Mouse (Mus musculus) forebrain, embryonic 13.5 days (tissue): ENCODE results near the gene Pced1a. TPM values are rescaled to one million over a fixed set of nuclear protein-coding genes. Genes with fewer than 3 reads are reported as not detected.

Experiments used
- ATAC-seq: fragments of 200-750 bp; cut with Nextera tagmentation; 2 replicates; pipeline ENCODE4 v1.8.0; 2017
- H3K27ac ChIP-seq: fragments of 300-500 bp; sonication (generic); 2 replicates; pipeline ENCODE4 v1.5.1; 2015; ENCODE audit warnings: inconsistent platforms, mild to moderate bottlenecking, moderate library complexity
- H3K27me3 ChIP-seq: fragments of 300-500 bp; sonication (generic); 2 replicates; pipeline ENCODE4 v1.6.1; 2015; ENCODE audit warnings: mild to moderate bottlenecking, inconsistent platforms
- H3K36me3 ChIP-seq: fragments of 300-500 bp; sonication (generic); 2 replicates; pipeline ENCODE4 v1.6.1; 2015; ENCODE audit warnings: mild to moderate bottlenecking, inconsistent platforms; ENCODE audit not compliant: poor library complexity, severe bottlenecking
- H3K4me1 ChIP-seq: fragments of 300-500 bp; sonication (generic); 2 replicates; pipeline ENCODE4 v1.6.1; 2015; ENCODE audit warnings: inconsistent platforms
- H3K4me2 ChIP-seq: fragments of 300-500 bp; sonication (generic); 2 replicates; pipeline ENCODE4 v1.6.1; 2015; ENCODE audit warnings: inconsistent platforms, mild to moderate bottlenecking, moderate library complexity
- H3K4me3 ChIP-seq: fragments of 300-500 bp; sonication (generic); 2 replicates; pipeline ENCODE4 v1.5.1; 2015; ENCODE audit warnings: mild to moderate bottlenecking, inconsistent platforms
- H3K9ac ChIP-seq: fragments of 300-500 bp; sonication (generic); 2 replicates; pipeline ENCODE4 v1.6.1; 2015; ENCODE audit warnings: mild to moderate bottlenecking, inconsistent platforms
- H3K9me3 ChIP-seq: fragments of 300-500 bp; sonication (generic); replicated peaks from 2 replicates; pipeline ENCODE4 v1.6.1; 2016; ENCODE audit warnings: inconsistent platforms
- WGBS: fragments of 180-500 bp; shearing (Covaris S2); methylation state at CpG from one replicate; pipeline ENCODE4 v1.1.7; 2015; 5-methylcytosine and 5-hydroxymethylcytosine counted together
- polyA plus RNA-seq: library from polyadenylated mRNA; unstranded; fragments of >200 nt; fragmentation: Nextera tagmentation; extraction: Ambion mirVana; gene quantifications from 2 replicates; pipeline ENCODE4 v1.2.1, GENCODE M21; 2015

Gene Pced1a
- 9.0 and 10.2 TPM in 2 replicates for polyA plus RNA-seq

- Histone ChIP-seq H3K4me2 (peak within 1 kb of the TSS; percentile 85), H3K36me3 (0 out of 2 replicates have a peak, but pooled peaks cover 3% of the 10 kb centered on the region), H3K27ac (peak within 1 kb of the TSS; percentile 89), H3K4me3 (peak within 1 kb of the TSS; percentile 77), H3K9me3 (no peaks in the 10 kb centered on the region), H3K27me3 (no peaks in the 10 kb centered on the region), H3K9ac (peak within 1 kb of the TSS; percentile 88), H3K4me1 (peaks cover 40% of the 10 kb centered on the region)
- peak; percentile 95 for ATAC-seq
- under 1% methylated on average over 58 of the region's 58 CpGs for WGBS
These were observed at the start of gene Pced1a, which contains the start of gene Vps16 for GRCm38 (mm10) chr2:130424126-130424853. Pced1a (minus strand) TSS chr2:130424701. Vps16 (plus strand) TSS chr2:130424339.

- H3K4me1 ChIP-seq = peaks cover 43% of the 10 kb centered on the region
- H3K9ac ChIP-seq = no peak overlapping the region
- H3K27ac ChIP-seq = no peak overlapping the region
- peaks cover 5% of the 10 kb centered on the region for H3K36me3 ChIP-seq
- H3K4me2 ChIP-seq = no peak overlapping the region
- WGBS = 82% methylated on average over 8 of the region's 8 CpGs
- ATAC-seq = no peak
- no peaks in the 10 kb centered on the region for H3K27me3 ChIP-seq
- no peak overlapping the region for H3K4me3 ChIP-seq
- H3K9me3 ChIP-seq = no peaks in the 10 kb centered on the region; the same call in 1 of the 2 replicates
These were observed 48.5 kb upstream of the Pced1a start for GRCm38 (mm10) chr2:130472908-130473510.

- H3K27me3 ChIP-seq = no peaks in the 10 kb centered on the region
- H3K27ac ChIP-seq = peak overlapping the region; percentile 60
- ATAC-seq = no peak
- H3K9ac ChIP-seq = no peak overlapping the region
- H3K9me3 ChIP-seq = no peaks in the 10 kb centered on the region
- peak overlapping the region; percentile 40 for H3K4me2 ChIP-seq
- no peaks in the 10 kb centered on the region for H3K36me3 ChIP-seq
- peaks cover 35% of the 10 kb centered on the region for H3K4me1 ChIP-seq
- H3K4me3 ChIP-seq = no peak overlapping the region
- WGBS = 46% methylated on average over 2 of the region's 2 CpGs
These were observed 45.4 kb upstream of the Pced1a start for GRCm38 (mm10) chr2:130469935-130470334.

- no peak overlapping the region for H3K9ac ChIP-seq
- peak overlapping the region; percentile 60 for H3K27ac ChIP-seq
- WGBS = 3% methylated on average over 4 of the region's 4 CpGs
- H3K36me3 ChIP-seq = no peaks in the 10 kb centered on the region
- no peaks in the 10 kb centered on the region for H3K27me3 ChIP-seq
- H3K9me3 ChIP-seq = no peaks in the 10 kb centered on the region
- peaks cover 33% of the 10 kb centered on the region for H3K4me1 ChIP-seq
- no peak overlapping the region for H3K4me3 ChIP-seq
- peak overlapping the region; percentile 40 for H3K4me2 ChIP-seq
- ATAC-seq = peak; percentile 78
These were observed 44.9 kb upstream of the Pced1a start for GRCm38 (mm10) chr2:130469366-130469765.

- ATAC-seq = no peak
- H3K27ac ChIP-seq = no peak overlapping the region
- H3K9me3 ChIP-seq = no peaks in the 10 kb centered on the region
- H3K4me3 ChIP-seq = no peak overlapping the region
- no peaks in the 10 kb centered on the region for H3K27me3 ChIP-seq
- H3K36me3 ChIP-seq = no peaks in the 10 kb centered on the region
- H3K4me1 ChIP-seq = peaks cover 28% of the 10 kb centered on the region
- WGBS = 87% methylated on average over 1 of the region's 1 CpGs
- H3K4me2 ChIP-seq = no peak overlapping the region
- no peak overlapping the region for H3K9ac ChIP-seq
These were observed 41.9 kb upstream of the Pced1a start for GRCm38 (mm10) chr2:130466438-130466837.

- ATAC-seq = no peak
- Histone ChIP-seq H3K4me2 (no peak overlapping the region), H3K36me3 (no peaks in the 10 kb centered on the region), H3K9ac (no peak overlapping the region), H3K27me3 (no peaks in the 10 kb centered on the region), H3K9me3 (no peaks in the 10 kb centered on the region), H3K27ac (no peak overlapping the region), H3K4me1 (0 out of 2 replicates have a peak, but pooled peaks cover 7% of the 10 kb centered on the region), H3K4me3 (no peak overlapping the region)
- 73% methylated on average over 15 of the region's 15 CpGs for WGBS
These were observed 37.0 kb upstream of the Pced1a start for GRCm38 (mm10) chr2:130461287-130462071.

GRCm38 (mm10) chr2:130459576-130459975 is 35.1 kb upstream of the Pced1a start:
- Histone ChIP-seq H3K4me2 (no peak overlapping the region), H3K4me1 (peaks cover 21% of the 10 kb centered on the region), H3K9ac (no peak overlapping the region), H3K4me3 (no peak overlapping the region), H3K27ac (no peak overlapping the region), H3K27me3 (no peaks in the 10 kb centered on the region), H3K9me3 (no peaks in the 10 kb centered on the region), H3K36me3 (no peaks in the 10 kb centered on the region)
- no peak for ATAC-seq
- WGBS = 93% methylated on average over 3 of the region's 3 CpGs

- no peaks in the 10 kb centered on the region for H3K36me3 ChIP-seq
- no peak overlapping the region for H3K4me2 ChIP-seq
- peaks cover 32% of the 10 kb centered on the region for H3K4me1 ChIP-seq
- no peaks in the 10 kb centered on the region for H3K27me3 ChIP-seq
- 91% methylated on average over 3 of the region's 3 CpGs for WGBS
- no peaks in the 10 kb centered on the region for H3K9me3 ChIP-seq
- H3K4me3 ChIP-seq = no peak overlapping the region
- no peak overlapping the region for H3K27ac ChIP-seq
- H3K9ac ChIP-seq = no peak overlapping the region
- ATAC-seq = no peak
These were observed 33.4 kb upstream of the Pced1a start for GRCm38 (mm10) chr2:130457871-130458270.

- 72% methylated on average over 6 of the region's 6 CpGs for WGBS
- H3K9me3 ChIP-seq = no peaks in the 10 kb centered on the region
- peaks cover 47% of the 10 kb centered on the region for H3K4me1 ChIP-seq
- H3K27ac ChIP-seq = no peak overlapping the region
- H3K36me3 ChIP-seq = no peaks in the 10 kb centered on the region
- no peak overlapping the region for H3K9ac ChIP-seq
- H3K4me3 ChIP-seq = no peak overlapping the region
- ATAC-seq = no peak
- H3K27me3 ChIP-seq = no peaks in the 10 kb centered on the region
- no peak overlapping the region for H3K4me2 ChIP-seq
These were observed 30.4 kb upstream of the Pced1a start for GRCm38 (mm10) chr2:130454748-130455370.

GRCm38 (mm10) chr2:130453421-130453820 is 28.9 kb upstream of the Pced1a start:
- Histone ChIP-seq H3K9me3 (no peaks in the 10 kb centered on the region), H3K27ac (no peak overlapping the region), H3K4me3 (no peak overlapping the region), H3K9ac (no peak overlapping the region), H3K36me3 (no peaks in the 10 kb centered on the region), H3K4me2 (no peak overlapping the region), H3K27me3 (peaks cover 5% of the 10 kb centered on the region), H3K4me1 (peaks cover 55% of the 10 kb centered on the region)
- WGBS = 65% methylated on average over 6 of the region's 6 CpGs
- ATAC-seq = no peak

GRCm38 (mm10) chr2:130452266-130452665 is 27.8 kb upstream of the Pced1a start:
- peak overlapping the region; percentile 90; the same call in 1 of the 2 replicates for H3K9ac ChIP-seq
- no peaks in the 10 kb centered on the region for H3K9me3 ChIP-seq
- no peak overlapping the region; the same call in 1 of the 2 replicates for H3K4me2 ChIP-seq
- 60% methylated on average over 2 of the region's 2 CpGs for WGBS
- H3K4me3 ChIP-seq = 0 out of 2 replicates have a peak overlapping the region, but pooled peaks have one; percentile 67
- peaks cover 10% of the 10 kb centered on the region for H3K27me3 ChIP-seq
- peaks cover 55% of the 10 kb centered on the region for H3K4me1 ChIP-seq
- ATAC-seq = no peak
- no peaks in the 10 kb centered on the region for H3K36me3 ChIP-seq
- H3K27ac ChIP-seq = no peak overlapping the region
